In the genomic region with DNA sequence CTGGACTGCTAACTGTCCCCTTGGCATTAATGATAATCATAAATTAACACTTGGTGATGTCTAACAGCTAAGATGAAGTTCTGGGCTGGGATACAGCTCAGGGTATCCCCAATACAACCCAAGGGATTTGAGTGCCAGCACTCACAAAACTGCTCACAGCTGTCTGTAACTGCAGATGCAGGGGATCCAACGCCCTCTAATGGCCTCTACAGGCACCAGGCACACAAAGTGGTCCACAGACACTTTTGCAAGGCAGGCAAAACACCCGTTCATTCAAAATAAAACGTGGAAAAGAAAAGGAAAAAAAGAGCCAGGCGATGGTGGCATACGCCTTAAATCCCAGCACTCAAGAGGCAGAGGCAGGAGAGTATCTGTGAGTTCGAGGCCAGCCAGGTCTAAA, we compare ENCODE assay signal across 9 mouse cellular contexts. TPM values are rescaled to one million over a fixed set of nuclear protein-coding genes. Genes with fewer than 3 reads are reported as not detected.
DNase-seq lines count a peak whose midpoint lies in the region; ATAC-seq and TF ChIP-seq lines count a peak whose summit lies in the region.
"Had no signal": no experiment of that assay in that cellular context is flagged by ENCODE, and none has a peak within 500 bp of the region (broad histone marks: within the 10 kb centered on the region; RNA-seq: fewer than 3 reads in every experiment).

No protein-coding gene starts in this region.

- DNase-seq in hindbrain, embryonic 14.5 days (ENCODE audit: low spot score): no peak
- DNase-seq in CH12.LX (ENCODE audit: extremely low read depth) (no peak), MEL (ENCODE audit: low read depth, low spot score) (peak; percentile 42)
- DNase-seq in natural killer cell, adult 2 months (ENCODE audit: low spot score in 2 of 2): no peak
- no peak for DNase-seq in cerebellum, adult 9-10 months
- no peak for DNase-seq in thymus, adult 18-20 months

- no peaks in the 10 kb centered on the region for H3K27me3 ChIP-seq in hindbrain, embryonic 12.5 days
- no peaks in the 10 kb centered on the region for H3K27me3 ChIP-seq in hindbrain, embryonic 14.5 days (ENCODE audit: control insufficient read depth, insufficient read depth, low read length)
- no peaks in the 10 kb centered on the region for H3K27me3 ChIP-seq in CH12.LX (replicated peaks)
- H3K27me3 ChIP-seq in MEL (ENCODE audit: control insufficient read depth in 1 of 2, insufficient read depth in 2 of 2, low read length in 2 of 2): no peaks in the 10 kb centered on the region
- H3K27me3 ChIP-seq in intestine, postnatal 0 days (replicated peaks; ENCODE audit: control insufficient read depth, insufficient read depth, low read length): no peaks in the 10 kb centered on the region
- H3K27me3 ChIP-seq: Patski had no signal

- TF ChIP-seq POLR2A in CH12.LX (IDR thresholded peaks at IDR 0.05; ENCODE audit: low read depth, low read length) (no peak), MEL (IDR thresholded peaks at IDR 0.05; ENCODE audit: control insufficient read depth in 1 of 2, insufficient read depth in 1 of 2, low read depth in 1 of 2, low read length in 2 of 2, poor library complexity in 1 of 2) (no peak)

- 38% methylated on average over 6 of the region's 6 CpGs for WGBS in hindbrain, embryonic 12.5 days
- 36% methylated on average over 6 of the region's 6 CpGs for WGBS in hindbrain, embryonic 14.5 days
- 65% methylated on average over 6 of the region's 6 CpGs for WGBS in intestine, postnatal 0 days

- H3K4me3 ChIP-seq in hindbrain, embryonic 12.5 days: no peak overlapping the region
- no peak overlapping the region for H3K4me3 ChIP-seq in hindbrain, embryonic 14.5 days (replicated peaks; ENCODE audit: low read length)
- H3K4me3 ChIP-seq in CH12.LX (replicated peaks in 1 of 3; ENCODE audit: low read depth in 2 of 3, low read length in 2 of 3, poor library complexity in 1 of 3) (no peak overlapping the region), MEL (ENCODE audit: control insufficient read depth in 1 of 2, insufficient read depth in 1 of 2, low read depth in 2 of 2, low read length in 2 of 2) (peak overlapping the region; percentile 4 to 50; a peak in 2 of 4 replicates)
- no peak overlapping the region for H3K4me3 ChIP-seq in intestine, postnatal 0 days (ENCODE audit: low read depth, low read length)

- TF ChIP-seq CTCF in CH12.LX (conservative IDR thresholded peaks at IDR 0.05 in 1 of 2, IDR thresholded peaks at IDR 0.05 in 1 of 2; ENCODE audit: low read depth in 2 of 2, low read length in 2 of 2): peak in 1 of 2 experiments; percentile 55; a peak in 2 of 4 replicates
- peak; percentile 24 to 53 (median 47) for TF ChIP-seq CTCF in MEL (IDR thresholded peaks at IDR 0.05 in 2 of 3, conservative IDR thresholded peaks at IDR 0.05 in 1 of 3; ENCODE audit: control insufficient read depth in 1 of 3, insufficient read depth in 1 of 3, low read depth in 2 of 3, low read length in 3 of 3, poor library complexity in 1 of 3, severe bottlenecking in 1 of 3)
- peak; percentile 52 for TF ChIP-seq CTCF in intestine, postnatal 0 days (IDR thresholded peaks at IDR 0.05; ENCODE audit: low read depth)

- TF ChIP-seq RAD21 in CH12.LX (IDR thresholded peaks at IDR 0.05; ENCODE audit: low read depth, low read length) (peak; percentile 39), MEL (IDR thresholded peaks at IDR 0.05; ENCODE audit: low read depth, low read length) (peak; percentile 35)

- H3K4me1 ChIP-seq in hindbrain, embryonic 12.5 days: peaks cover 31% of the 10 kb centered on the region
- peaks cover 12% of the 10 kb centered on the region for H3K4me1 ChIP-seq in hindbrain, embryonic 14.5 days (replicated peaks; ENCODE audit: control insufficient read depth, insufficient read depth, low read length)
- H3K4me1 ChIP-seq in CH12.LX (ENCODE audit: control insufficient read depth in 1 of 2, insufficient read depth in 2 of 2) (peaks cover 11 to 42% of the 10 kb centered on the region in 2 experiments), MEL (ENCODE audit: control insufficient read depth in 1 of 2, insufficient read depth in 2 of 2, low read length in 2 of 2) (peaks cover 4 to 15% of the 10 kb centered on the region in 2 experiments)
- no peaks in the 10 kb centered on the region; the same call in 1 of the 2 replicates for H3K4me1 ChIP-seq in intestine, postnatal 0 days (replicated peaks; ENCODE audit: control insufficient read depth, insufficient read depth, low read length)

- H3K27ac ChIP-seq in hindbrain, embryonic 12.5 days: 0 out of 2 replicates have a peak overlapping the region, but pooled peaks have one; percentile 52
- no peak overlapping the region for H3K27ac ChIP-seq in hindbrain, embryonic 14.5 days
- H3K27ac ChIP-seq in CH12.LX (ENCODE audit: insufficient read depth, low read depth) (no peak overlapping the region), MEL (ENCODE audit: control insufficient read depth, low read depth, low read length) (no peak overlapping the region)
- H3K27ac ChIP-seq in intestine, postnatal 0 days (ENCODE audit: low read depth, low read length): no peak overlapping the region

- no peak overlapping the region for H3K4me2 ChIP-seq in hindbrain, embryonic 12.5 days (replicated peaks)
- no peak overlapping the region for H3K4me2 ChIP-seq in hindbrain, embryonic 14.5 days (replicated peaks)
- peak overlapping the region; percentile 98 for H3K4me2 ChIP-seq in CH12.LX (ENCODE audit: insufficient read depth, low read depth, poor library complexity, severe bottlenecking)
- H3K4me2 ChIP-seq in intestine, postnatal 0 days (replicated peaks; ENCODE audit: low read depth): no peak overlapping the region

- H3K9ac ChIP-seq in hindbrain, embryonic 12.5 days: no peak overlapping the region
- H3K9ac ChIP-seq in hindbrain, embryonic 14.5 days: no peak overlapping the region
- H3K9ac ChIP-seq in CH12.LX (ENCODE audit: insufficient read depth, low read depth) (peak overlapping the region; percentile 59; the same call in 1 of the 2 replicates), MEL (ENCODE audit: control insufficient read depth, low read depth, low read length, poor library complexity, severe bottlenecking) (peak overlapping the region; percentile 16; the same call in 1 of the 2 replicates)
- no peak overlapping the region for H3K9ac ChIP-seq in intestine, postnatal 0 days (ENCODE audit: low read depth, low read length)

- dilution Hi-C loops in CH12.LX (cut with MboI; ENCODE audit: extremely low pct_ligation_motif_present, extremely low pct_unique_long_range_greater_than_20kb, low sequenced_read_pairs): no loop called here

- H3K36me3 ChIP-seq in hindbrain, embryonic 12.5 days: no peaks in the 10 kb centered on the region
- no peaks in the 10 kb centered on the region for H3K36me3 ChIP-seq in hindbrain, embryonic 14.5 days (replicated peaks; ENCODE audit: control insufficient read depth, insufficient read depth)
- H3K36me3 ChIP-seq in CH12.LX (replicated peaks in 1 of 2; ENCODE audit: control insufficient read depth in 1 of 2, insufficient read depth in 1 of 2, low read length in 1 of 2): no peaks in the 10 kb centered on the region
- peaks cover 0 to 9% of the 10 kb centered on the region in 2 experiments; a peak in 2 of 4 replicates for H3K36me3 ChIP-seq in MEL (ENCODE audit: control insufficient read depth in 1 of 2, insufficient read depth in 2 of 2, low read length in 2 of 2)
- no peaks in the 10 kb centered on the region for H3K36me3 ChIP-seq in intestine, postnatal 0 days (ENCODE audit: control insufficient read depth, insufficient read depth)

- ATAC-seq in hindbrain, embryonic 12.5 days (ENCODE audit: low FRiP score): no peak
- ATAC-seq in hindbrain, embryonic 14.5 days (ENCODE audit: low FRiP score): no peak
- no peak for ATAC-seq in intestine, postnatal 0 days
- ATAC-seq: Patski had no signal

- in situ Hi-C loops in CH12.LX (cut with MboI; ENCODE audit: low pct_ligation_motif_present, low pct_unique_long_range_greater_than_20kb, low sequenced_read_pairs): no loop called here

- H3K9me3 ChIP-seq in hindbrain, embryonic 12.5 days (replicated peaks): no peaks in the 10 kb centered on the region
- no peaks in the 10 kb centered on the region for H3K9me3 ChIP-seq in hindbrain, embryonic 14.5 days (ENCODE audit: control insufficient read depth, low read length)
- H3K9me3 ChIP-seq in CH12.LX (replicated peaks; ENCODE audit: low read length): no peaks in the 10 kb centered on the region
- H3K9me3 ChIP-seq in MEL (replicated peaks; ENCODE audit: insufficient read depth, low read length): no peaks in the 10 kb centered on the region
- H3K9me3 ChIP-seq in intestine, postnatal 0 days (ENCODE audit: control insufficient read depth): no peaks in the 10 kb centered on the region

- H3K79me2 ChIP-seq in CH12.LX (replicated peaks; ENCODE audit: control insufficient read depth, extremely low read depth, insufficient read depth, poor library complexity, severe bottlenecking): no peaks in the 10 kb centered on the region
- peaks cover 40% of the 10 kb centered on the region for H3K79me2 ChIP-seq in MEL (ENCODE audit: control insufficient read depth, insufficient read depth, low read length, poor library complexity)

- no peak for TF ChIP-seq EP300 in CH12.LX (IDR thresholded peaks at IDR 0.05; ENCODE audit: low read length)
- no peak for TF ChIP-seq EP300 in MEL (IDR thresholded peaks at IDR 0.05; ENCODE audit: low read depth in 1 of 2, low read length in 2 of 2)

TF ChIP-seq in CH12.LX, 34 proteins besides CTCF, POLR2A, EP300 and RAD21 (continues in another document):
- TF ChIP-seq SMC3 (IDR thresholded peaks at IDR 0.05; ENCODE audit: low read depth, low read length) (peak; percentile 28), USF1 (IDR thresholded peaks at IDR 0.05; ENCODE audit: low read depth, low read length) (no peak), NELFE (IDR thresholded peaks at IDR 0.05; ENCODE audit: low read depth, low read length) (0 out of 2 replicates have a peak, but pooled peaks have one; percentile 20)

TF ChIP-seq in MEL, 35 proteins besides CTCF, POLR2A, EP300 and RAD21:
- TF ChIP-seq ZC3H11A (IDR thresholded peaks at IDR 0.05; ENCODE audit: low read depth, low read length) (peak; percentile 13; the same call in 1 of the 2 replicates), USF2 (IDR thresholded peaks at IDR 0.05; ENCODE audit: borderline replicate concordance in 1 of 2, insufficient read depth in 1 of 2, low read depth in 1 of 2, low read length in 2 of 2) (no peak), SMC3 (IDR thresholded peaks at IDR 0.05; ENCODE audit: low read depth, low read length) (peak; percentile 15; the same call in 1 of the 2 replicates)

RNA-seq across cellular contexts. Expression of gene Zmynd8, which starts 0.7 kb away (rescaled TPM):
- polyA plus RNA-seq in hindbrain, embryonic 12.5 days (2016; fragmentation: Nextera tagmentation; extraction: Ambion mirVana): 71.8 and 72.1 TPM in 2 replicates
- 55.4 and 63.4 TPM in 2 replicates for polyA plus RNA-seq in hindbrain, embryonic 14.5 days (2014; fragmentation: Nextera tagmentation; extraction: Ambion mirVana)
- total RNA-seq in CH12.LX (2012; rRNA removed): 34.0 and 35.1 TPM in 2 replicates
- 29.5 and 33.6 TPM in 2 replicates for total RNA-seq in CH12.LX (2014; rRNA removed)
- polyA plus RNA-seq in CH12.LX (2012; ENCODE audit: insufficient read length, low read depth): 76.1 and 84.5 TPM in 2 replicates
- 30.3 and 37.3 TPM in 2 replicates for total RNA-seq in MEL (2012; rRNA removed)
- 10 to 100 TPM; 41.6 to 89.2 TPM for polyA plus RNA-seq in MEL (2012; ENCODE audit: insufficient read depth in 1 of 2, insufficient read length in 2 of 2, low read depth in 1 of 2, low replicate concordance in 2 of 2, missing spikeins in 1 of 2)
- 43.5 and 57.7 TPM in 2 replicates for polyA plus RNA-seq in intestine, postnatal 0 days (2015; fragmentation: Nextera tagmentation; extraction: Ambion mirVana)

Comparison
In these comparisons a context has a peak if more than half of its experiments do, and no peak if none do; other contexts are left out.
1. H3K4me3 ChIP-seq: peak in MEL (2 of 2); none in hindbrain, embryonic 12.5 days (single experiment), hindbrain, embryonic 14.5 days (single experiment), CH12.LX (0 of 3) and intestine, postnatal 0 days (single experiment).
2. H3K9ac ChIP-seq: peak in CH12.LX (single experiment) and MEL (single experiment); none in hindbrain, embryonic 12.5 days (single experiment), hindbrain, embryonic 14.5 days (single experiment) and intestine, postnatal 0 days (single experiment).